Mouse (Mus musculus) embryonic facial prominence, embryonic 12.5 days (tissue): ENCODE results near the gene Aplf. TPM values are rescaled to one million over a fixed set of nuclear protein-coding genes. Genes with fewer than 3 reads are reported as not detected.

ENCODE experiments used
- ATAC-seq: fragments of 200-750 bp; cut with Nextera tagmentation; 2 replicates; pipeline ENCODE4 v1.8.0; 2017; ENCODE audit not compliant: insufficient number of reproducible peaks, insufficient read depth, low FRiP score, low TSS enrichment
- H3K27ac ChIP-seq: fragments of 300-500 bp; sonication (generic); 2 replicates; pipeline ENCODE4 v1.5.1; 2016; ENCODE audit warnings: mild to moderate bottlenecking
- H3K27me3 ChIP-seq: fragments of 300-500 bp; sonication (generic); 2 replicates; pipeline ENCODE4 v1.6.1; 2016; ENCODE audit warnings: mild to moderate bottlenecking, moderate library complexity
- H3K36me3 ChIP-seq: fragments of 300-500 bp; sonication (generic); 2 replicates; pipeline ENCODE4 v1.6.1; 2016; ENCODE audit warnings: mild to moderate bottlenecking
- H3K4me1 ChIP-seq: fragments of 300-500 bp; sonication (generic); 2 replicates; pipeline ENCODE4 v1.6.1; 2016
- H3K4me2 ChIP-seq: fragments of 300-500 bp; sonication (generic); replicated peaks from 2 replicates; pipeline ENCODE4 v1.6.1; 2016; ENCODE audit warnings: mild to moderate bottlenecking, moderate library complexity
- H3K4me3 ChIP-seq: fragments of 300-500 bp; sonication (generic); 2 replicates; pipeline ENCODE4 v1.5.1; 2016; ENCODE audit warnings: mild to moderate bottlenecking
- H3K9ac ChIP-seq: fragments of 300-500 bp; sonication (generic); 2 replicates; pipeline ENCODE4 v1.6.1; 2016; ENCODE audit warnings: mild to moderate bottlenecking, moderate library complexity
- H3K9me3 ChIP-seq: fragments of 300-500 bp; sonication (generic); 2 replicates; pipeline ENCODE4 v1.6.1; 2016; ENCODE audit warnings: mild to moderate bottlenecking, moderate library complexity
- WGBS: fragments of 180-500 bp; shearing (Covaris S2); methylation state at CpG from one replicate; pipeline ENCODE4 v1.1.7; 2016; 5-methylcytosine and 5-hydroxymethylcytosine counted together
- polyA plus RNA-seq: library from polyadenylated mRNA; unstranded; fragments of >200 nt; fragmentation: Nextera tagmentation; extraction: Ambion mirVana; gene quantifications from 2 replicates; pipeline ENCODE4 v1.2.1, GENCODE M21; 2016

Gene Aplf
- polyA plus RNA-seq, 1 experiment from 2014 or later, result 13.6 TPM

GRCm38 (mm10) chr6:87621281-87621680 lies 50.7 kb downstream of the Aplf start:
- Histone ChIP-seq H3K36me3 (no peaks in the 10 kb centered on the region), H3K4me3 (no peak overlapping the region), H3K9me3 (no peaks in the 10 kb centered on the region), H3K4me2 (no peak overlapping the region), H3K4me1 (peaks cover 4% of the 10 kb centered on the region; the same call in 1 of the 2 replicates), H3K27ac (no peak overlapping the region), H3K27me3 (no peaks in the 10 kb centered on the region), H3K9ac (no peak overlapping the region)
- ATAC-seq, result no peak
- WGBS, result 73% methylated on average over 3 of the region's 3 CpGs

- Histone ChIP-seq H3K4me3 (no peak overlapping the region), H3K9me3 (no peaks in the 10 kb centered on the region), H3K27ac (no peak overlapping the region), H3K4me2 (no peak overlapping the region), H3K36me3 (no peaks in the 10 kb centered on the region), H3K27me3 (no peaks in the 10 kb centered on the region), H3K9ac (no peak overlapping the region), H3K4me1 (peaks cover 4% of the 10 kb centered on the region; the same call in 1 of the 2 replicates)
- 77% methylated on average over 8 of the region's 8 CpGs for WGBS
- ATAC-seq, result no peak
Measured at GRCm38 (mm10) chr6:87618021-87618420, 54.0 kb downstream of the Aplf start.

- 83% methylated on average over 14 of the region's 14 CpGs for WGBS
- no peak overlapping the region for H3K27ac ChIP-seq
- no peak overlapping the region for H3K4me2 ChIP-seq
- no peak overlapping the region for H3K9ac ChIP-seq
- H3K27me3 ChIP-seq, result no peaks in the 10 kb centered on the region
- H3K9me3 ChIP-seq, result no peaks in the 10 kb centered on the region
- H3K4me3 ChIP-seq, result no peak overlapping the region
- no peaks in the 10 kb centered on the region for H3K36me3 ChIP-seq
- peaks cover 4% of the 10 kb centered on the region; the same call in 1 of the 2 replicates for H3K4me1 ChIP-seq
- no peak for ATAC-seq
Measured at GRCm38 (mm10) chr6:87615696-87616083, 56.3 kb downstream of the Aplf start.

- ATAC-seq, result no peak
- Histone ChIP-seq H3K27ac (no peak overlapping the region), H3K27me3 (no peaks in the 10 kb centered on the region), H3K9me3 (no peaks in the 10 kb centered on the region), H3K4me2 (no peak overlapping the region), H3K4me1 (peaks cover 4% of the 10 kb centered on the region; the same call in 1 of the 2 replicates), H3K4me3 (no peak overlapping the region), H3K9ac (no peak overlapping the region), H3K36me3 (no peaks in the 10 kb centered on the region)
- 44% methylated on average over 11 of the region's 11 CpGs for WGBS
Measured at GRCm38 (mm10) chr6:87614794-87615695, 56.9 kb downstream of the Aplf start.

GRCm38 (mm10) chr6:87599825-87600224 lies 72.2 kb downstream of the Aplf start:
- no peak overlapping the region for H3K4me2 ChIP-seq
- peaks cover 3% of the 10 kb centered on the region; the same call in 1 of the 2 replicates for H3K4me1 ChIP-seq
- H3K27me3 ChIP-seq, result no peaks in the 10 kb centered on the region
- ATAC-seq, result no peak
- H3K27ac ChIP-seq, result no peak overlapping the region
- no peaks in the 10 kb centered on the region for H3K9me3 ChIP-seq
- no peak overlapping the region for H3K4me3 ChIP-seq
- H3K36me3 ChIP-seq, result no peaks in the 10 kb centered on the region
- no peak overlapping the region for H3K9ac ChIP-seq

- Histone ChIP-seq H3K9me3 (no peaks in the 10 kb centered on the region), H3K27me3 (no peaks in the 10 kb centered on the region), H3K4me3 (no peak overlapping the region), H3K27ac (0 out of 2 replicates have a peak overlapping the region, but pooled peaks have one; percentile 11), H3K9ac (no peak overlapping the region), H3K4me2 (no peak overlapping the region), H3K36me3 (no peaks in the 10 kb centered on the region), H3K4me1 (peaks cover 3% of the 10 kb centered on the region; the same call in 1 of the 2 replicates)
- ATAC-seq, result 0 out of 2 replicates have a peak, but pooled peaks have one; percentile 60
- 44% methylated on average over 10 of the region's 10 CpGs for WGBS
Measured at GRCm38 (mm10) chr6:87597116-87597833, 74.7 kb downstream of the Aplf start.

GRCm38 (mm10) chr6:87594188-87594587 lies 77.8 kb downstream of the Aplf start:
- ATAC-seq, result no peak
- Histone ChIP-seq H3K9ac (no peak overlapping the region), H3K4me2 (no peak overlapping the region), H3K36me3 (no peaks in the 10 kb centered on the region), H3K27me3 (peaks cover 10% of the 10 kb centered on the region), H3K4me1 (peaks cover 8% of the 10 kb centered on the region; the same call in 1 of the 2 replicates), H3K9me3 (no peaks in the 10 kb centered on the region), H3K27ac (no peak overlapping the region), H3K4me3 (no peak overlapping the region)
- WGBS, result 69% methylated on average over 6 of the region's 6 CpGs

- peak within 1 kb of the TSS; percentile 55 for H3K4me3 ChIP-seq
- no peaks in the 10 kb centered on the region for H3K36me3 ChIP-seq
- 1% methylated on average over 34 of the region's 34 CpGs for WGBS
- ATAC-seq, result peak; percentile 82
- peak within 1 kb of the TSS; percentile 52 for H3K9ac ChIP-seq
- H3K9me3 ChIP-seq, result no peaks in the 10 kb centered on the region
- H3K4me1 ChIP-seq, result 0 out of 2 replicates have a peak, but pooled peaks cover 5% of the 10 kb centered on the region
- H3K4me2 ChIP-seq, result peak within 1 kb of the TSS; percentile 80
- H3K27ac ChIP-seq, result no peak within 1 kb of the TSS
- H3K27me3 ChIP-seq, result peaks cover 23% of the 10 kb centered on the region
Measured at GRCm38 (mm10) chr6:87590394-87591281, 81.4 kb downstream of the Aplf start, which contains the start of gene Prokr1. Gene Prokr1, minus strand, starts transcription at chr6:87590743.

GRCm38 (mm10) chr6:87589718-87590393 lies 82.1 kb downstream of the Aplf start:
- H3K27ac ChIP-seq, result no peak overlapping the region
- 0 out of 2 replicates have a peak, but pooled peaks cover 5% of the 10 kb centered on the region for H3K4me1 ChIP-seq
- H3K4me3 ChIP-seq, result peak overlapping the region; percentile 55
- peak overlapping the region; percentile 52 for H3K9ac ChIP-seq
- no peaks in the 10 kb centered on the region for H3K36me3 ChIP-seq
- H3K9me3 ChIP-seq, result no peaks in the 10 kb centered on the region
- 10% methylated on average over 12 of the region's 12 CpGs for WGBS
- peaks cover 23% of the 10 kb centered on the region for H3K27me3 ChIP-seq
- ATAC-seq, result no peak
- H3K4me2 ChIP-seq, result peak overlapping the region; percentile 80

GRCm38 (mm10) chr6:87583991-87584390 lies 88.0 kb downstream of the Aplf start:
- no peak overlapping the region for H3K4me3 ChIP-seq
- WGBS, result 85% methylated on average over 7 of the region's 7 CpGs

More at GRCm38 (mm10) chr6:87583991-87584390, 88.0 kb downstream of the Aplf start:
- Histone ChIP-seq H3K27ac (no peak overlapping the region), H3K4me2 (no peak overlapping the region), H3K9me3 (no peaks in the 10 kb centered on the region), H3K9ac (no peak overlapping the region), H3K27me3 (peaks cover 11% of the 10 kb centered on the region), H3K4me1 (no peaks in the 10 kb centered on the region), H3K36me3 (no peaks in the 10 kb centered on the region)
- no peak for ATAC-seq
